8 mouse cellular contexts compared by ENCODE assay signal in the genomic region with DNA sequence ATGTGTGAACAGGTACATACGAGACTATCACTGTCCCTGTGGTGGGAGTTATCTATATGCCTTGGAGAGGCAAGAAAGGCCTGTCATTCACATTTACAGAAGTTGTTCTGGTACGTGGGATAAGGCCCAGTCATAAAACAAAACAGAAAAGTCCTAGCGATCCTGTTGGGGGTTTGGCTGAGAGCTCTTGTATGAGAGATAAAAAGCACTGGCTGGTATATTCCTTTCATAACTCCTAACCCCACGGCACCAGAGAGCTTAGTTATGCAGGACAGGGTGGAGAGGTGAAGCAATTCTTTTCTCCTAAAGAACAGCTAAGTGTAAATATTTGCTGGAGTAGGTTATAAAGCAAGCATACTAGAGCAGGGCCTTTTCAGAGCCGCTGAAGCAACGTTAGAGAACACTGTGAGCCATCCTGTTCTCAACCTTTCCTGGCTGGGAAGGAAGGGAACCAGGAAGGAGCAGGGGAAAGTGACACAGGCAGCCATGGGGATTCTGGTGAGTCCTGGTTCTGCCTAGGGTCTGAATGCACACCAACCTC. TPM values are rescaled to one million over a fixed set of nuclear protein-coding genes. Genes with fewer than 3 reads are reported as not detected.
A peak's percentile ranks its signal among the peaks of the same experiment; 100 is the strongest.
DNase-seq lines count a peak whose midpoint lies in the region; ATAC-seq and TF ChIP-seq lines count a peak whose summit lies in the region.

No protein-coding gene starts in this region.

- no peak for TF ChIP-seq CTCF in bone marrow macrophage, adult 2 months (IDR thresholded peaks at IDR 0.05; ENCODE audit: low read depth, low read length)

- TF ChIP-seq POLR2A in bone marrow macrophage, adult 2 months (IDR thresholded peaks at IDR 0.05; ENCODE audit: borderline replicate concordance, low read depth, low read length) = no peak

- 6% methylated on average over 6 of the region's 6 CpGs for WGBS in intestine, embryonic 14.5 days

- H3K27ac ChIP-seq in bone marrow macrophage, adult 2 months (ENCODE audit: insufficient read depth, low read depth, low read length) = no peak overlapping the region
- H3K27ac ChIP-seq in intestine, embryonic 14.5 days (ENCODE audit: low read depth) = peak overlapping the region; percentile 72

- H3K9me3 ChIP-seq in erythroblast, embryonic 14.5 days (ENCODE audit: control insufficient read depth, low read length) = no peaks in the 10 kb centered on the region
- H3K9me3 ChIP-seq in intestine, embryonic 14.5 days (ENCODE audit: control insufficient read depth, low read length) = no peaks in the 10 kb centered on the region

- peak; percentile 66 for DNase-seq in intestine, embryonic 14.5 days (ENCODE audit: low spot score)
- no peak for DNase-seq in spleen, adult 18-20 months
- no peak for DNase-seq in cerebellum, postnatal 25 days
- no peak for DNase-seq in left cerebral cortex, postnatal 36 days (ENCODE audit: low spot score in 2 of 2)

- H3K4me1 ChIP-seq in erythroblast, embryonic 14.5 days (ENCODE audit: control insufficient read depth) = peaks cover 86% of the 10 kb centered on the region
- H3K4me1 ChIP-seq in bone marrow macrophage, adult 2 months (ENCODE audit: control insufficient read depth, insufficient read depth, low read length) = peaks cover 48% of the 10 kb centered on the region
- peaks cover 51% of the 10 kb centered on the region for H3K4me1 ChIP-seq in intestine, embryonic 14.5 days (replicated peaks; ENCODE audit: control insufficient read depth, insufficient read depth, low read length)

- no peak for ATAC-seq in erythroblast, adult 5-6 weeks (replicated peaks; ENCODE audit: low FRiP score, poor library complexity, severe bottlenecking)
- no peak for ATAC-seq in intestine, embryonic 14.5 days (replicated peaks; ENCODE audit: low FRiP score, low TSS enrichment, low read depth)
- peak; percentile 26 for ATAC-seq in megakaryocyte progenitor cell, adult 5-6 weeks (replicated peaks; ENCODE audit: poor library complexity)

- H3K4me2 ChIP-seq in intestine, embryonic 14.5 days (ENCODE audit: low read length) = peak overlapping the region; percentile 95

- H3K4me3 ChIP-seq in erythroblast, embryonic 14.5 days (replicated peaks) = peak overlapping the region; percentile 99
- peak overlapping the region; percentile 93; the same call in 1 of the 2 replicates for H3K4me3 ChIP-seq in bone marrow macrophage, adult 2 months (ENCODE audit: insufficient read depth, low read length)
- peak overlapping the region; percentile 97 for H3K4me3 ChIP-seq in intestine, embryonic 14.5 days (ENCODE audit: low read depth, low read length)

- H3K36me3 ChIP-seq in erythroblast, embryonic 14.5 days (ENCODE audit: control insufficient read depth) = peaks cover 57% of the 10 kb centered on the region
- 0 out of 2 replicates have a peak, but pooled peaks cover 6% of the 10 kb centered on the region for H3K36me3 ChIP-seq in intestine, embryonic 14.5 days (ENCODE audit: control insufficient read depth, insufficient read depth, low read length)

- H3K27me3 ChIP-seq in erythroblast, embryonic 14.5 days (ENCODE audit: control insufficient read depth) = no peaks in the 10 kb centered on the region
- no peaks in the 10 kb centered on the region for H3K27me3 ChIP-seq in intestine, embryonic 14.5 days (replicated peaks; ENCODE audit: control insufficient read depth, insufficient read depth, low read length)

- intact Hi-C loops in left cerebral cortex, postnatal 36 days (cut with DNase I) = loop anchor here (2.0 to 5.0 kb wide), 2 partner anchors 37 to 147 kb away; no protein-coding TSS in a partner anchor

- H3K9ac ChIP-seq in intestine, embryonic 14.5 days (ENCODE audit: low read length) = peak overlapping the region; percentile 95

RNA-seq across cellular contexts. Expression of a gene that starts 2.6 kb away (rescaled TPM):
- 86.9 and 109 TPM in 2 replicates for polyA plus RNA-seq in erythroblast, embryonic 14.5 days (2012)
- total RNA-seq in erythroblast, adult 5-6 weeks (2015; ENCODE audit: low replicate concordance) = 42.0 and 55.3 TPM in 2 replicates
- total RNA-seq in erythroblast, adult 5-6 weeks (2017; ENCODE audit: low replicate concordance) = 45.1 and 45.4 TPM in 2 replicates
- polyA plus RNA-seq in bone marrow macrophage, adult 2 months (2012; ENCODE audit: insufficient read depth, insufficient read length, missing spikeins) = 92.7 and 105 TPM in 2 replicates
- 298 and 300 TPM in 2 replicates for polyA plus RNA-seq in intestine, embryonic 14.5 days (2014; fragmentation: Nextera tagmentation; extraction: Ambion mirVana)
- total RNA-seq in megakaryocyte progenitor cell, adult 5-6 weeks (2015) = 86.4 and 87.2 TPM in 2 replicates
- 47.1 and 49.5 TPM in 2 replicates for total RNA-seq in megakaryocyte progenitor cell, adult 5-6 weeks (2017)
- total RNA-seq in left cerebral cortex, postnatal 36 days (2021) = 100 to 1,000 TPM; 180 to 203 TPM

RNA-seq across cellular contexts. Expression of a gene that starts 22.1 kb away (rescaled TPM):
- polyA plus RNA-seq in erythroblast, embryonic 14.5 days (2012) = 17.8 and 48.0 TPM in 2 replicates
- 50.7 and 81.1 TPM in 2 replicates for total RNA-seq in erythroblast, adult 5-6 weeks (2015; ENCODE audit: low replicate concordance)
- 115 and 133 TPM in 2 replicates for total RNA-seq in erythroblast, adult 5-6 weeks (2017; ENCODE audit: low replicate concordance)
- 228 TPM in 2 replicates for polyA plus RNA-seq in bone marrow macrophage, adult 2 months (2012; ENCODE audit: insufficient read depth, insufficient read length, missing spikeins)
- 444 and 452 TPM in 2 replicates for polyA plus RNA-seq in intestine, embryonic 14.5 days (2014; fragmentation: Nextera tagmentation; extraction: Ambion mirVana)
- total RNA-seq in megakaryocyte progenitor cell, adult 5-6 weeks (2015) = 248 and 305 TPM in 2 replicates
- 384 and 406 TPM in 2 replicates for total RNA-seq in megakaryocyte progenitor cell, adult 5-6 weeks (2017)
- total RNA-seq in left cerebral cortex, postnatal 36 days (2021) = 100 to 1,000 TPM; 169 to 194 TPM

RNA-seq across cellular contexts. Expression of a gene that starts 22.3 kb away (rescaled TPM):
- polyA plus RNA-seq in erythroblast, embryonic 14.5 days (2012) = 8.4 and 11.7 TPM in 2 replicates
- total RNA-seq in erythroblast, adult 5-6 weeks (2015; ENCODE audit: low replicate concordance) = 5.6 and 6.7 TPM in 2 replicates
- 11.3 and 11.8 TPM in 2 replicates for total RNA-seq in erythroblast, adult 5-6 weeks (2017; ENCODE audit: low replicate concordance)
- polyA plus RNA-seq in bone marrow macrophage, adult 2 months (2012; ENCODE audit: insufficient read depth, insufficient read length, missing spikeins) = 9.6 and 12.0 TPM in 2 replicates
- polyA plus RNA-seq in intestine, embryonic 14.5 days (2014; fragmentation: Nextera tagmentation; extraction: Ambion mirVana) = 10.0 and 11.6 TPM in 2 replicates
- 38.5 and 49.8 TPM in 2 replicates for total RNA-seq in megakaryocyte progenitor cell, adult 5-6 weeks (2015)
- 62.8 and 65.6 TPM in 2 replicates for total RNA-seq in megakaryocyte progenitor cell, adult 5-6 weeks (2017)
- total RNA-seq in left cerebral cortex, postnatal 36 days (2021) = 1 to 10 TPM; 1.6 to 1.9 TPM
